Mouse (Mus musculus): ENCODE measurements around the gene Slc2a13. TPM values are rescaled to one million over a fixed set of nuclear protein-coding genes. Genes with fewer than 3 reads are reported as not detected.

Gene Slc2a13
- polyA plus RNA-seq, 1 experiment = 6.3 TPM

DNA sequence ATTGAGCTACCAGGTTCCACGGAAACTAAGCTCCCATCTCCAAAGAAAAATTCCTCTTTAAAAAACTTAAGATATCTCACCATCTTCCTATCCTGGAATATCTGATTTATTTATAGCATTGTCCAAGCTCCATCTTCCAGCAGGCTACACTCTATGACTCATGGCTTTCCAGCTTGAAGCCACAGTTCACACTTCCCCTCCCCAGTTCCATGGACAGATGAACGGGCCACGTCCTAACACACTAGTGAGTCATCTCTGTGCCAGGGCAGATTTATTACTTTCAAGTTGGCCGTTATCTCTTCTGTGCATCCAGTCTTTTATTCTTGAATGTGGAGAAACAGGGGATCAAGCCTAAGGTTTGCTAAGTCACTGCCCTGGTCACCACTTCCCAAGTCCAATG is 78.0 kb downstream of the Slc2a13 start:
- TF ChIP-seq CTCF (IDR thresholded peaks at IDR 0.05; ENCODE audit: borderline replicate concordance, extremely low read depth, insufficient read depth, insufficient read length) (no peak), POLR2A (IDR thresholded peaks at IDR 0.05; ENCODE audit: borderline replicate concordance, extremely low read depth, insufficient read depth, insufficient read length, poor library complexity, severe bottlenecking) (no peak)
- no peak for DNase-seq (ENCODE audit: low read depth)

DNA sequence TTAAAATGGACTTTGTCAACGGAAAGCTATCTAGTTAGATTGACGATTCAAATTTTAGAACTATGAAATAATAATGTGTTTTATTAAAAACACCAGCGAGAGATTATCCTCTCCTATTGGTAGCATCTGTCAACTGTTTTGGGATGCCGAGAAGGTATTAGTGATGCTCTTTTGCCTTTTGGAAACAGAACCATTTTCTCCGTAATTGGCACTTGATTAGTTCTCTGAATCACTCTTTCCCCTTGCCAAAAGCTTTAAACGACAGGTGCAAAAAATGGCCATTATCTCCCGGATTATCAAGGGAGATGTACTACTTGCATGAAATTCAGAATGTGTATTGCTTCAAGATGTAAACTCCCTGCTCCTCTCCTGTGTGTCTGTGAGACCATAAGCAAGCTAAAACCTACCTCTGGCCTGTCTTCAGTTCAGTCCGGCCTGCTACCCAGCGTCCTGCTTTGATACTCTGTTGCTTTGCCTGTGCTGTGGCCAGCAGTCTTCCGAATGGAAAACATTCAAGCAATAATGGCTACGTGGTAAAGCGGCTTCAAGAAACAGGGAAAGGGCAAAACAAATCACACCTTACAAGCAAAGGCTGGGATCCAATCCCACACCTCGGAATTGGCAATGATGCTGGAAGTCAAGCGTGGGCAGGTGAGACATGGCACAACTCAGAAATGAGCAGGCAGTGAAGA is 93.0 kb downstream of the Slc2a13 start:
- no peak for TF ChIP-seq CTCF (IDR thresholded peaks at IDR 0.05; ENCODE audit: borderline replicate concordance, extremely low read depth, insufficient read depth, insufficient read length)
- DNase-seq (ENCODE audit: low read depth) = peak; percentile 35

DNA sequence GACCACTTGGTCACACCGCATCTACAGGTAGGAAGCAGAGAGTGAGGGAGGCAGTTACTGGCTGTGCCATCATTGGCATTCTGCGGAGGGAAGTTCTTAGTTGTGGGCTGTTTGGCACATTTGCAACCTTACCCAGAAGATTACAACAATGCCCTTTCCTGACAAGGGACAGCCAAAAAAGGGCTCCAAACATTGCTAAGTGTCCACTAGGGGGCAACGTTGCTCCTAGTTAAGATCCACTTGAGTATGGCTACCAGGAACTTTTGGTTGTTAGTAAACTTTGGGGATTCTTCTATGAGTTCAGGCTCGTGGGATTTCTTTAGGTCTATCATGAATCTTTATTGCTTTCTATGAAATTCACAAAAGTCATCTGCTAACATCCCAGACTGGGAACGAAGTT is 95.3 kb downstream of the Slc2a13 start:
- peak; percentile 75; the same call in 1 of the 2 replicates for TF ChIP-seq CTCF (IDR thresholded peaks at IDR 0.05; ENCODE audit: borderline replicate concordance, extremely low read depth, insufficient read depth, insufficient read length)
- no peak for TF ChIP-seq POLR2A (IDR thresholded peaks at IDR 0.05; ENCODE audit: borderline replicate concordance, extremely low read depth, insufficient read depth, insufficient read length, poor library complexity, severe bottlenecking)
- DNase-seq (ENCODE audit: low read depth) = peak; percentile 86

DNA sequence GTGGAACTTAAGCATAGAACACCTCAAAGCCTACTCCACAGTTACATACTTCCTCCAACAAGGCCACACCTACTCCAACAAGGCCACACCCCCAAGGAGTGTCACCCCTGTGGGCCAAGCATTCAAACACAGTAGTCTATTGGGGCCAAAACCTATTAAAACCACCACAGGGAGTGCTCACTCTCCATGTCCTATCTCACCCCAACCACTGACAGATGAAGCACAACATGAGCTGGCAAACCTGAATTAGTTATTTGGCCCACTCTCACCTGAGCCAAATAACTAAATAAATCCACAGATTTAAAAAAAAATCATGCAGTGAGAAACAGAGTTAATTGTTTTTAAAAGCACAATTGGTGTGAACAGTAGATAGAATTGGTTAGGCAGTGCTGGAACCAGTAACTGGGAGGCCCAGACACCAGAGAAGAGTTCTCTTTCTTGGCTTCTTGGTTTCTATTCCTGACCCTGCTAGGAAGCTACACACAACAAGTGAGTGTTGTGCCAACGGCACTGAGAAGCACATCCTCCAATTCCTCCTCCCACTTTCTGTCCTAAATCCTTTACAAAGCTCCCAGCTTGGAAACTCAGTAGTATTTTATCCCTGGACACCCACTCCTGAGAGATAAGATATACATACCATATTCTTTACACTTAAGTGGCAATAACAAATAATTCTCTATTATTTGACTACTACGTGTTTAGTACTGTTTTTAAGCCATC is 99.2 kb downstream of the Slc2a13 start:
- DNase-seq (ENCODE audit: low read depth) = no peak
- TF ChIP-seq POLR2A (IDR thresholded peaks at IDR 0.05; ENCODE audit: borderline replicate concordance, extremely low read depth, insufficient read depth, insufficient read length, poor library complexity, severe bottlenecking) (no peak), CTCF (IDR thresholded peaks at IDR 0.05; ENCODE audit: borderline replicate concordance, extremely low read depth, insufficient read depth, insufficient read length) (no peak)

DNA sequence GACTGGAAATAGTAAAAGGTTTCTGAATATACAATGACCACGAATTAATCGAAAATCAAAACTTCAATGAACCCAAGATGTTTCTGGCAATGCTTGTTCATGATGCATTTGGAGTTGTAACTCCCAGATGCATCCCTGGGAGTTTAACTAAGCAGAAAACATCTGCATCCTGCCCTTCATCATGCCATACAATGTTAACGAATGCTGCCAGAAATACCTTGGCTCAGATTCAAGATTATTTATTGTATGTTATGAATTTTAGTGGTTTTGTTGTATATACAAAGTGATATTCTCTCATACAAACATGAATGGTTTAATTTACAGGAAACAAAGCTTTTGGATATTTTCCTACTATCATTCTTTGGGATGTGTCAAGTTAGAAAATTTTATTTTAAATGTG is 107.7 kb downstream of the Slc2a13 start:
- no peak for DNase-seq (ENCODE audit: low read depth)
- TF ChIP-seq CTCF (IDR thresholded peaks at IDR 0.05; ENCODE audit: borderline replicate concordance, extremely low read depth, insufficient read depth, insufficient read length) = no peak
- no peak for TF ChIP-seq POLR2A (IDR thresholded peaks at IDR 0.05; ENCODE audit: borderline replicate concordance, extremely low read depth, insufficient read depth, insufficient read length, poor library complexity, severe bottlenecking)

DNA sequence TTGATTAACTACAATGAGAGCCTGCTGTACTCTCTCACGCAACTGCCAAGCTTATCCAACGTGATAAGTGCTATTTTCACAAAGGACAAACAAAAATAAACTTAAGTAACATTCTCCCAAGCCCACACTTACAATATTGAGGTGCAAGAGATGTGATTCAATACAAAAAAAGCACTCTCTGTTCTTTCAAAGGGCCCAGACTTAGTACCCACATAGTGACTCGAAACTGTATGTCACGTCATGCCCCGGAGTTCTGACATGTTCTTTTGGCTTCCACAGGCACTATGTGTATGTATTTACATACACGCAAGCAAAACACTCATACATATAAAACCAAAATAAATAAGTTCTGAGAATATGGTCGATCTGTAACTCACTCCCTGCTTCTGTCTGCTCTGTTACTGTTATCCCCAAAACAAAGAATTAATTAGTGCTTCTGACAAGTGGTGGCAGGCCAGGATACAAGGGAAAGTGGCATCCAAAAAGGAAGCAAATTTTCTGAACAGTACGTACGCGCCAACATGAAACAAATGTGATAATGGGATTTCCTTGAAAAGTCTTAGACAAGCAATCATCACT is 109.1 kb downstream of the Slc2a13 start:
- TF ChIP-seq POLR2A (IDR thresholded peaks at IDR 0.05; ENCODE audit: borderline replicate concordance, extremely low read depth, insufficient read depth, insufficient read length, poor library complexity, severe bottlenecking) (no peak), CTCF (IDR thresholded peaks at IDR 0.05; ENCODE audit: borderline replicate concordance, extremely low read depth, insufficient read depth, insufficient read length) (no peak)
- peak; percentile 18 for DNase-seq (ENCODE audit: low read depth)

DNA sequence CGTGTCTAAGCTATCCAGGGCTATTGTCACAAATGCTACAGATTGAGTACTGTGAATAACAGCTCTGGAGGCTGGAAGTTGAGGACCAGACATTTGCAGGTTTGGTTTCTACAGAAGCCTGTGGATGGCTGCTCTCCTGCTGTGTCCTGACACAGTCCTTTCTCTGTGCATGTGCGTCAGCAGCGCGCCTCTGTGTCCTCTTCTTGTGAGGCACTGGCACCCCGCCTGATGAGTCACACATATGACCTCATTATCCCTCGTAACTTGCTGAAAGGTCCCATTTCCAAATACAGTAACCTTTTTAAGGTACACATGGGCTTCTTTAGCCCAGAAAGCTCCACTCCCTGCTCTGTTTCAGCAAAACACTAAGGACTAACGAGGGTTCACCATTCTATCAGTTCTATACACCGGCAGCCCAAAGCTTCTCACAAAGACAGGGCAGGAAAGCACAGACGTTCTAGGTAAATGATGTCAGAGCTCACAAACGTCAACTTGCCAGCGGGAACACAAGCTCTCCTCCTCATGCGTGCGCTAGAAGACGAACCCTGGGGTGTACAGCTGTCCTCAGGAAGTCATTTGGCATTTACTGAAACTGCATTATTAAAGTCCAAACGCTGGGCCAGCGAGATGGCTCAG is 109.9 kb downstream of the Slc2a13 start:
- TF ChIP-seq CTCF (IDR thresholded peaks at IDR 0.05; ENCODE audit: borderline replicate concordance, extremely low read depth, insufficient read depth, insufficient read length) (no peak), POLR2A (IDR thresholded peaks at IDR 0.05; ENCODE audit: borderline replicate concordance, extremely low read depth, insufficient read depth, insufficient read length, poor library complexity, severe bottlenecking) (no peak)
- DNase-seq (ENCODE audit: low read depth) = peak; percentile 58

DNA sequence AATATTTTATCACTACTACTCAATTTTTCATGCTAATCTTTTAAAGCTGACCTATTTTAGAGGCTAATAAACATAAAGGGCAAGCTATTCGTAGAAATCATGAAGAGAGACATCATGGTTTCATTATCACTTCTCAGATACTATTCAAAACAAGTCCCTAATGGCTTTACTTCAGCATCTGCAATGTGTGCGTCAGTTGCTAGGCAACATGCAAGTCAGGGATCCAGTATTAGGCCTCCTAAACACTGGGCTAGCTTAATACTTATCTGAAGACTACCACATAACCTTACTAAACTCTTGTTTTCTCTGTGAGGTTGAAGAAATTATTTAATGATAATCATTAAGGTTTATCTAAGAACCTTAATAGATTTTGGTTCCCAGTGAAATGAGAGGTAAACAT is 111.1 kb downstream of the Slc2a13 start:
- TF ChIP-seq CTCF (IDR thresholded peaks at IDR 0.05; ENCODE audit: borderline replicate concordance, extremely low read depth, insufficient read depth, insufficient read length) (no peak), POLR2A (IDR thresholded peaks at IDR 0.05; ENCODE audit: borderline replicate concordance, extremely low read depth, insufficient read depth, insufficient read length, poor library complexity, severe bottlenecking) (no peak)
- peak; percentile 74 for DNase-seq (ENCODE audit: low read depth)

DNA sequence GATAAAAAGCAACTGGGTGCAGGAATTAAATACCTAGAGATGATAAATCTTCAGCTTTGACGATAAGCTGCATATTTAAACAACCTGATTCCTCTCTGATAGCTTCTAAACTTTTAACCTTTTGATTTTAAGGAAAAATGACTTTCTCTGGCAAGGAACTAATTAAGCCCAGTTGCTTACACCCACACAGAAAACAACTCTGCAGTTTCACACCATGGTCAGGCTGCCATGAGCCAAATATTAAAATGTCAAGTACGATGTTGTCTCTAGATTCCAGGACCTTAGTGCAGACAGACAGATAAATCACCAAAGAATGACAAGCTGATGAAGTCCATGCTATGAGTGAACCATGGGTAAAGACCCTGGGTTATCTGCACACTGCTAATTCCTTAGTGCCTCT is 115.9 kb downstream of the Slc2a13 start:
- DNase-seq (ENCODE audit: low read depth) = no peak
- TF ChIP-seq CTCF (IDR thresholded peaks at IDR 0.05; ENCODE audit: borderline replicate concordance, extremely low read depth, insufficient read depth, insufficient read length) (no peak), POLR2A (IDR thresholded peaks at IDR 0.05; ENCODE audit: borderline replicate concordance, extremely low read depth, insufficient read depth, insufficient read length, poor library complexity, severe bottlenecking) (no peak)

DNA sequence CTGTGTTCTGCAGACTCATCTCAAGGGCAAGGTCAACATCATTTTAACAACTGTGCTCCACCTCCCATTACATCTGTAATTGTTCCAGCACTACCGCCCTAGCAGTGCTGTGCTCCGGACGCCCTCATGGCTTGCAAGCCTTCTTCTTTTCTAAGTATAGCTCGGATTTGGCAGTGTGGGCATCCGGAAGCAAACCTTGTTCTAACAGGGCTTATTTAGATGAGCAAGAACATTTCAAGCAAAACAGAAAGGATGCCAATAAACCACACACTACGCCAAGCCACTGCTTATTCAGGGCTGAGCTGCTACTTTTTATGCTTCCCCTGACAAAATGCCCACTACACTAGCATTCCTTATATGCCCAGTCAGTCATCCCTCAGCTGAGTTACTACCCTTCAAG is 127.7 kb downstream of the Slc2a13 start:
- DNase-seq (ENCODE audit: low read depth) = no peak
- no peak for TF ChIP-seq CTCF (IDR thresholded peaks at IDR 0.05; ENCODE audit: borderline replicate concordance, extremely low read depth, insufficient read depth, insufficient read length)
- TF ChIP-seq POLR2A (IDR thresholded peaks at IDR 0.05; ENCODE audit: borderline replicate concordance, extremely low read depth, insufficient read depth, insufficient read length, poor library complexity, severe bottlenecking) = no peak

DNA sequence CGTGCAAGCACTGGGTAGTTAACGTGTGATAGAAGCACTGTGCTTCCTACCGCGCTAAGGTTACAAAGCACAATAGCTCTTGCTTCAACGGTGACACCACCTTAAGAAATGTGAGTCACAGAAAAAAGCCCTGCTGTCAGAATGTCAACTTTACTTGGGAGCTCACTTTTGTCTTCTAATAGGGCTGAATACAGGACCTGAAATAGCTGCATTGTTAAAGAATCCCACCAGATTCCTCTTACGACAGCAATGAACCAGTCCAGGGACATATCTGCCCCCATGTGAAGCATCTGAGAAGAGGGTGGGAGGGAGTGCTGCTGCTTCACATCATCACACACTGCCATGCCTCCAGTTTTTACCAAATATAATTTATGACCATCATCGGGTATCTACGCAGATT is 129.6 kb downstream of the Slc2a13 start:
- DNase-seq (ENCODE audit: low read depth) = peak; percentile 22
- TF ChIP-seq POLR2A (IDR thresholded peaks at IDR 0.05; ENCODE audit: borderline replicate concordance, extremely low read depth, insufficient read depth, insufficient read length, poor library complexity, severe bottlenecking) = no peak
- TF ChIP-seq CTCF (IDR thresholded peaks at IDR 0.05; ENCODE audit: borderline replicate concordance, extremely low read depth, insufficient read depth, insufficient read length) = no peak

Measured in brain, embryonic 14.5 days (tissue).